Mouse (Mus musculus) midbrain, embryonic 12.5 days (tissue): ENCODE measurements around the gene Cd6. TPM values are rescaled to one million over a fixed set of nuclear protein-coding genes. Genes with fewer than 3 reads are reported as not detected.

Experiments
- ATAC-seq: fragments of 200-750 bp; cut with Nextera tagmentation; 2 replicates; pipeline ENCODE4 v1.8.0; 2017; ENCODE audit warnings: low read depth, moderate TSS enrichment, moderate library complexity; ENCODE audit not compliant: low FRiP score
- H3K27ac ChIP-seq: fragments of 300-500 bp; sonication (generic); replicated peaks from 2 replicates; pipeline ENCODE4 v1.5.1; 2016; ENCODE audit warnings: mild to moderate bottlenecking
- H3K27me3 ChIP-seq: fragments of 300-500 bp; sonication (generic); 2 replicates; pipeline ENCODE4 v1.6.1; 2016; ENCODE audit warnings: mild to moderate bottlenecking
- H3K36me3 ChIP-seq: fragments of 300-500 bp; sonication (generic); 2 replicates; pipeline ENCODE4 v1.6.1; 2016
- H3K4me1 ChIP-seq: fragments of 300-500 bp; sonication (generic); 2 replicates; pipeline ENCODE4 v1.6.1; 2016
- H3K4me2 ChIP-seq: fragments of 300-500 bp; sonication (generic); replicated peaks from 2 replicates; pipeline ENCODE4 v1.6.1; 2016; ENCODE audit warnings: mild to moderate bottlenecking, moderate library complexity
- H3K4me3 ChIP-seq: fragments of 300-500 bp; sonication (generic); 2 replicates; pipeline ENCODE4 v1.5.1; 2016; ENCODE audit warnings: mild to moderate bottlenecking
- H3K9ac ChIP-seq: fragments of 300-500 bp; sonication (generic); replicated peaks from 2 replicates; pipeline ENCODE4 v1.6.1; 2016; ENCODE audit warnings: mild to moderate bottlenecking, moderate library complexity
- H3K9me3 ChIP-seq: fragments of 300-500 bp; sonication (generic); 2 replicates; pipeline ENCODE4 v1.6.1; 2016; ENCODE audit warnings: mild to moderate bottlenecking
- WGBS: fragments of 180-500 bp; shearing (Covaris S2); methylation state at CpG from one replicate; pipeline ENCODE4 v1.1.7; 2016; 5-methylcytosine and 5-hydroxymethylcytosine counted together
- polyA plus RNA-seq: library from polyadenylated mRNA; unstranded; fragments of >200 nt; fragmentation: Nextera tagmentation; extraction: Ambion mirVana; gene quantifications from 2 replicates; pipeline ENCODE4 v1.2.1, GENCODE M21; 2016

The Cd6 gene
- polyA plus RNA-seq, 1 experiment from 2014 or later, result not detected

GRCm38 (mm10) chr19:10832030-10832429 is 2.2 kb upstream of the Cd6 start:
- Histone ChIP-seq H3K4me3 (no peak overlapping the region), H3K9ac (no peak overlapping the region), H3K4me2 (no peak overlapping the region), H3K36me3 (no peaks in the 10 kb centered on the region), H3K27ac (no peak overlapping the region), H3K4me1 (no peaks in the 10 kb centered on the region), H3K27me3 (no peaks in the 10 kb centered on the region), H3K9me3 (no peaks in the 10 kb centered on the region)
- ATAC-seq, result no peak
- 88% methylated on average over 3 of the region's 3 CpGs for WGBS

- Histone ChIP-seq H3K4me1 (no peaks in the 10 kb centered on the region), H3K36me3 (no peaks in the 10 kb centered on the region), H3K9me3 (no peaks in the 10 kb centered on the region), H3K9ac (no peak overlapping the region), H3K4me2 (no peak overlapping the region), H3K27me3 (no peaks in the 10 kb centered on the region), H3K4me3 (no peak overlapping the region), H3K27ac (no peak overlapping the region)
- ATAC-seq, result no peak
- 5% methylated on average over 5 of the region's 5 CpGs for WGBS
Observed at GRCm38 (mm10) chr19:10831424-10831823, 1.6 kb upstream of the Cd6 start.

GRCm38 (mm10) chr19:10828321-10828720 is 1.5 kb downstream of the Cd6 start:
- Histone ChIP-seq H3K27me3 (no peaks in the 10 kb centered on the region), H3K4me1 (no peaks in the 10 kb centered on the region), H3K4me2 (no peak overlapping the region), H3K27ac (no peak overlapping the region), H3K4me3 (no peak overlapping the region), H3K9ac (no peak overlapping the region), H3K9me3 (no peaks in the 10 kb centered on the region), H3K36me3 (no peaks in the 10 kb centered on the region)
- WGBS, result 89% methylated on average over 5 of the region's 5 CpGs
- ATAC-seq, result no peak

- Histone ChIP-seq H3K9ac (no peak overlapping the region), H3K27ac (no peak overlapping the region), H3K4me2 (no peak overlapping the region), H3K4me1 (no peaks in the 10 kb centered on the region), H3K4me3 (no peak overlapping the region), H3K27me3 (no peaks in the 10 kb centered on the region), H3K9me3 (no peaks in the 10 kb centered on the region), H3K36me3 (no peaks in the 10 kb centered on the region)
- ATAC-seq, result no peak
- 91% methylated on average over 7 of the region's 7 CpGs for WGBS
Observed at GRCm38 (mm10) chr19:10824061-10824460, 5.8 kb downstream of the Cd6 start.

- no peak for ATAC-seq
- 96% methylated on average over 4 of the region's 4 CpGs for WGBS
- no peaks in the 10 kb centered on the region for H3K27me3 ChIP-seq
- H3K9me3 ChIP-seq, result no peaks in the 10 kb centered on the region
- no peak overlapping the region for H3K4me3 ChIP-seq
- no peak overlapping the region for H3K9ac ChIP-seq
- no peaks in the 10 kb centered on the region for H3K36me3 ChIP-seq
- peaks cover 7% of the 10 kb centered on the region; the same call in 1 of the 2 replicates for H3K4me1 ChIP-seq
- no peak overlapping the region for H3K4me2 ChIP-seq
- no peak overlapping the region for H3K27ac ChIP-seq
Observed at GRCm38 (mm10) chr19:10822534-10822933, 7.3 kb downstream of the Cd6 start.

GRCm38 (mm10) chr19:10821319-10821718 is 8.5 kb downstream of the Cd6 start:
- Histone ChIP-seq H3K4me2 (no peak overlapping the region), H3K4me1 (peaks cover 7% of the 10 kb centered on the region; the same call in 1 of the 2 replicates), H3K4me3 (no peak overlapping the region), H3K27me3 (no peaks in the 10 kb centered on the region), H3K9me3 (no peaks in the 10 kb centered on the region), H3K27ac (no peak overlapping the region), H3K36me3 (no peaks in the 10 kb centered on the region), H3K9ac (no peak overlapping the region)
- ATAC-seq, result no peak
- WGBS, result 64% methylated on average over 7 of the region's 7 CpGs

- Histone ChIP-seq H3K4me3 (no peak overlapping the region), H3K9me3 (no peaks in the 10 kb centered on the region), H3K27me3 (no peaks in the 10 kb centered on the region), H3K9ac (no peak overlapping the region), H3K27ac (no peak overlapping the region), H3K4me1 (peaks cover 7% of the 10 kb centered on the region; the same call in 1 of the 2 replicates), H3K4me2 (no peak overlapping the region), H3K36me3 (no peaks in the 10 kb centered on the region)
- WGBS, result 42% methylated on average over 17 of the region's 17 CpGs
- 0 out of 2 replicates have a peak, but pooled peaks have one; percentile 30 for ATAC-seq
Observed at GRCm38 (mm10) chr19:10818217-10818946, 11.5 kb downstream of the Cd6 start.

GRCm38 (mm10) chr19:10816462-10816861 is 13.4 kb downstream of the Cd6 start:
- Histone ChIP-seq H3K9ac (no peak overlapping the region), H3K4me3 (no peak overlapping the region), H3K36me3 (no peaks in the 10 kb centered on the region), H3K4me1 (peaks cover 7% of the 10 kb centered on the region; the same call in 1 of the 2 replicates), H3K4me2 (no peak overlapping the region), H3K27ac (no peak overlapping the region), H3K9me3 (no peaks in the 10 kb centered on the region), H3K27me3 (no peaks in the 10 kb centered on the region)
- 69% methylated on average over 2 of the region's 2 CpGs for whole genome bisulfite sequencing
- ATAC-seq, result no peak

- no peak overlapping the region for H3K4me2 ChIP-seq
- H3K27ac ChIP-seq, result no peak overlapping the region
- H3K4me3 ChIP-seq, result no peak overlapping the region
- no peak overlapping the region for H3K9ac ChIP-seq
- WGBS, result 86% methylated on average over 6 of the region's 6 CpGs
- H3K9me3 ChIP-seq, result no peaks in the 10 kb centered on the region
- H3K27me3 ChIP-seq, result no peaks in the 10 kb centered on the region
- no peaks in the 10 kb centered on the region for H3K36me3 ChIP-seq
- no peak for ATAC-seq
- peaks cover 7% of the 10 kb centered on the region; the same call in 1 of the 2 replicates for H3K4me1 ChIP-seq
Observed at GRCm38 (mm10) chr19:10815871-10816270, 14.0 kb downstream of the Cd6 start.

- Histone ChIP-seq H3K9ac (no peak overlapping the region), H3K4me2 (no peak overlapping the region), H3K4me3 (no peak overlapping the region), H3K9me3 (no peaks in the 10 kb centered on the region), H3K27ac (no peak overlapping the region), H3K36me3 (no peaks in the 10 kb centered on the region), H3K27me3 (no peaks in the 10 kb centered on the region), H3K4me1 (peaks cover 16% of the 10 kb centered on the region; the same call in 1 of the 2 replicates)
- WGBS, result 62% methylated on average over 7 of the region's 7 CpGs
- no peak for ATAC-seq
Observed at GRCm38 (mm10) chr19:10813905-10814304, 16.0 kb downstream of the Cd6 start.

- Histone ChIP-seq H3K27me3 (no peaks in the 10 kb centered on the region), H3K27ac (no peak overlapping the region), H3K4me3 (no peak overlapping the region), H3K9ac (no peak overlapping the region), H3K4me2 (no peak overlapping the region), H3K4me1 (peaks cover 9% of the 10 kb centered on the region; the same call in 1 of the 2 replicates), H3K9me3 (no peaks in the 10 kb centered on the region), H3K36me3 (no peaks in the 10 kb centered on the region)
- no peak for ATAC-seq
- WGBS, result 91% methylated on average over 5 of the region's 5 CpGs
Observed at GRCm38 (mm10) chr19:10813039-10813438, 16.8 kb downstream of the Cd6 start.

GRCm38 (mm10) chr19:10811471-10811870 is 18.4 kb downstream of the Cd6 start:
- no peak overlapping the region for H3K9ac ChIP-seq
- no peak overlapping the region for H3K27ac ChIP-seq
- 0 out of 2 replicates have a peak, but pooled peaks cover 9% of the 10 kb centered on the region for H3K4me1 ChIP-seq
- no peaks in the 10 kb centered on the region for H3K9me3 ChIP-seq
- no peak for ATAC-seq
- H3K36me3 ChIP-seq, result no peaks in the 10 kb centered on the region
- WGBS, result 83% methylated on average over 6 of the region's 6 CpGs
- H3K4me2 ChIP-seq, result no peak overlapping the region
- H3K27me3 ChIP-seq, result no peaks in the 10 kb centered on the region
- H3K4me3 ChIP-seq, result no peak overlapping the region

- no peak overlapping the region for H3K9ac ChIP-seq
- H3K4me2 ChIP-seq, result no peak overlapping the region
- H3K36me3 ChIP-seq, result no peaks in the 10 kb centered on the region
- H3K4me1 ChIP-seq, result 0 out of 2 replicates have a peak, but pooled peaks cover 9% of the 10 kb centered on the region
- no peaks in the 10 kb centered on the region for H3K9me3 ChIP-seq
- H3K4me3 ChIP-seq, result no peak overlapping the region
- no peaks in the 10 kb centered on the region for H3K27me3 ChIP-seq
- no peak for ATAC-seq
- H3K27ac ChIP-seq, result no peak overlapping the region
- WGBS, result 63% methylated on average over 4 of the region's 4 CpGs
Observed at GRCm38 (mm10) chr19:10810176-10810492, 19.7 kb downstream of the Cd6 start.
